Mouse (Mus musculus): ENCODE results near the gene Ssbp1.

Ssbp1 gene

DNA sequence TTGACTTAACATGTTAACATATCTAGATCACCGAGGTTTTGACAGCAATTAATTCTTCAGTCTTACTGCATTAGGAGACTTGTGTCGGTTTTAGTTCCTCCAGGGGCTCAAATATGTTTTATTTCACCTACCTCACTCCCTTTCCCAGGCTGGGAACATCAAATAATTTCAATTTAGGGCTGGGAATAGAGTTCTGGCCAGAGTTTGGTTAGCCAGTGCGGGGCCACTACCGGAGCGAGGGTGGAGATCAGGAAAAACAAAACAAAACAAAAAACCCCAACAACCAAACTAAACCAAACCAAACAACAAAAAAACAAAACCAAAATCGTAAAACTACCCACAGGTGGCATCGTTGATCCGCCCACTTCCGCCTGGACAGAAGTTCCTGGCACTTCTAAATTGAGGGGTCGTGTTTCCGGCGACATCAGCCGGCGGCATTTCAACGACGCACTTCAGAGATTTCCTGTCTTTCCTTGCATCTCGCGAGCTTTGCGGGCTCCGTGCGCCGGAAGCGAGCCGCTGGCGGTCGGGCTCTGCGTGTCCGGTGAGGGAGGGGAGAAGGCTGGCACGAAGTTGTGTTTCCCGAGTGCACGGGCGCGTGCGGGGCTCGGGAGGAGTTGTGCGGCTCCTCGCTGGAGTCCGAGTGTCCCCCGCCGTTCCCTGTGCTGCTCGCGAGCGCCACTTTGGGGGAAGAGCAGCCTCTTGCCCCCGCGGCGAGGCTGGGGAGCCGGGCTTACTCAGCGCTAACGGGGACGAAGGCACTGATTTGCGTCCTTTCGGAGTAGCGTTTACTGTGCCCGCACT, at the start of gene Ssbp1:
Gene Ssbp1 (plus strand): TSS at position 437 of the 804 bp plus-strand sequence.
- DNase-seq = peak; percentile 84

DNA sequence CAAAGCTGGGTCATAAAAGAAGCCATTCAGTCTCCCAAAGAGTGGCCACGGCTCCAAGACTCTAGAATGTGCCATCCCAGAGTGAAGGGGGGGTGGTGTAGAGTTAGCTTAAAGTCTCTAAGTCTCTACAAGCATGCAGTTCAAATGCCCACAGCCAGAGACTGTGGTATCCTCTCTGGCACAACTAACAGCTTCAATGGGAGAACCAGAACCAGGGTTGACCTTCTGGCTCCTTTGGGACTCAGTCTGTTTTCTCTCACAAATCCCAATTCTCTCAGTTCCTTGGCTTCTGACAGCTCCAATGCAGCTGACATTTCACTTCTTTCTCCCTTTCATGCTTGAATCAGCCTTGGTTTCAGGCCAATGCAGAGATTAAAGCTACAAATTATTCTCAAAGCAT, 48.1 kb upstream of the Ssbp1 start:
- DNase-seq = no peak

DNA sequence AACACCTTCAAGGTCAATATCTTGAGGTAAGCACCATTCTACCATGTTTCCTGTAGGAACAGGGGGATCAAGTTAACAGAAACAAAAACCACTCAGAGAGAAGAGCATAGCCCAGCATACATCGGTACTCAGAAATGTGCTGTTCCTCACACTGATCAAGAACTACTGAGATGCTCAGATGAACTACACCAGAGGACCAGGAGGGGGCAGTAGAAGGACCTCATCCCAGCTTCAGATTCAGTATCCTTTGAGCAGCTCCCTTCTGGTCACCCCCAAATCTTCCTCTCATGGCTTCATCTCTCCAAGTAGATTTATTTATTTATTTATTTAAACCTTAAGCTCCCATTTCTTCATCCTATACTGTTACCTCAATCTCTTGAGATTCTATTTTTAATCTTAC, 47.4 kb upstream of the Ssbp1 start:
- no peak for DNase-seq

- no peak for DNase-seq
Measured at GRCm38 (mm10) chr6:40427441-40427840, 43.7 kb upstream of the Ssbp1 start.

DNA sequence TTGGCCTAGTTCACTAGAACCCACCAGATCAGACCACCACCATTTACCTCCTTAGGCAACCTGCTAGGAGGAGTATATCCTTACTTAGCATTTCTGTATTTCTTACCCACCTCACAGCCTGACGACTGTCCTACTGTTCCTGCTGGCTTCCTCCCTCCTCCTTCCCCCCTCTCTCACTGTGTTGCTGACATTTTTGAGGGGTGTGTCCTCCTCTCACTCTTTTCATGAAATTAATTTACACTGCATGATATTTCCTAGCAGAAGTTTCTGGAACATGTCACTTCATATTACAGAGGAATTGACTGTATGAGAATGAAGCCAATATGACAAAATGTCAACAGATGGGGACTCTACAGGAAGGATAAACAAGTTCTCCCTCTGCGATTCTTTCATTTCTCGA, 42.5 kb upstream of the Ssbp1 start:
- DNase-seq = no peak

GRCm38 (mm10) chr6:40429521-40429931, 41.6 kb upstream of the Ssbp1 start:
- no peak for DNase-seq

DNA sequence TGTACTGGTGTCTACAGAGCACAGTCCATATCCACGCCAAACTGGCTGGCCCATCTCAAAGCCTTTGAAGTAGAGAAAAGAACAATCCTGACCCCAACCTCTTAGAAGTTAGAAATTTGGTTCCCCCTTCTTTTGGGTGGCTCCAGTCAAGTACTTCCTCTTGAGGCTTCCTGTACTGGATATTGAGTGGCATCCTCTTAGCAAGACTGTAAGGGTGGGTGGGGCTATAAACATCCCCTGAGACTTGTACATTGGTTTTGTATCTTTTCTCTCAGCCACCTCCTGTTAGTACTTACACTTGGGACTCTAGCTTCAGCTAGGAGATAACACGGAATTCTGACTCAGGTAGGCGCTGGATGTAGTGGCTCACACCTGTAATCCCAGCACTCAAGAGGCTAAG, 40.9 kb upstream of the Ssbp1 start:
- no peak for DNase-seq

DNA sequence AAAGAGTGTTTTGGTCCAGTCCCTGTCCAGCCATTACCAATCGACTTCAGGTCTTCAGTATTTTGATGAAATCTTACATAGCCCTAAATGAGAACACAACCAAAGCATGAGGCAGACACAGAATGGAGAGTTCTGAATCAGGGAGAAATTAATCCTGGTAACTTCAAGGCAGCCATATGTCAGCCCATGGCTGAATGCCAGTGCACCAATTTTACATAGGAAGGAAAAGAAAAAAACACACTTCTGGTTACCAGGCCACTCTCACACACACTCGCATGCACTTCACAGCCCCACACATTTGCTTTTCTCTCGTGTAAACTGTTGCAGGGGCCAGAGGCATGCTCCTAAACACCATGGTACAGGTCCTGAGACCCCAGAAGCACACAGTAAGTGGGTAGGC, 40.3 kb upstream of the Ssbp1 start:
- DNase-seq = no peak

- no peak for DNase-seq
Measured at GRCm38 (mm10) chr6:40431356-40431755, 39.8 kb upstream of the Ssbp1 start.

DNA sequence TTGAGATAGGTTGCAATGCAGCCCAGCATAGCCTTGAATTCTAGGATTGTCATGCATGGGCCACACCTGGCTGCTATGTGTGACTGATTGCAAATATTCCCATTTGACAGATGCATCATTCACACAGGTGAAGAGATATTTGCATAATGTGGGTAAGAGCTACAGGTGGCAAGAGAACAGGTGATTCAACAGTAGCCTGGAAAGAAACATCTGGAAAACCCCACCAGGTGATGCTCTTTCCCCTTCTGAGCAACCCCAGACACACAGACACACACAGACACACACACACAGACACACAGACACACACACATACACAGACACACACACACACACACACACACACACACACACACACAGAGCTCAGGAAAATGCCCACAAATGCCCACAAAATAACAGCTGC, 39.3 kb upstream of the Ssbp1 start:
- DNase-seq = no peak

DNA sequence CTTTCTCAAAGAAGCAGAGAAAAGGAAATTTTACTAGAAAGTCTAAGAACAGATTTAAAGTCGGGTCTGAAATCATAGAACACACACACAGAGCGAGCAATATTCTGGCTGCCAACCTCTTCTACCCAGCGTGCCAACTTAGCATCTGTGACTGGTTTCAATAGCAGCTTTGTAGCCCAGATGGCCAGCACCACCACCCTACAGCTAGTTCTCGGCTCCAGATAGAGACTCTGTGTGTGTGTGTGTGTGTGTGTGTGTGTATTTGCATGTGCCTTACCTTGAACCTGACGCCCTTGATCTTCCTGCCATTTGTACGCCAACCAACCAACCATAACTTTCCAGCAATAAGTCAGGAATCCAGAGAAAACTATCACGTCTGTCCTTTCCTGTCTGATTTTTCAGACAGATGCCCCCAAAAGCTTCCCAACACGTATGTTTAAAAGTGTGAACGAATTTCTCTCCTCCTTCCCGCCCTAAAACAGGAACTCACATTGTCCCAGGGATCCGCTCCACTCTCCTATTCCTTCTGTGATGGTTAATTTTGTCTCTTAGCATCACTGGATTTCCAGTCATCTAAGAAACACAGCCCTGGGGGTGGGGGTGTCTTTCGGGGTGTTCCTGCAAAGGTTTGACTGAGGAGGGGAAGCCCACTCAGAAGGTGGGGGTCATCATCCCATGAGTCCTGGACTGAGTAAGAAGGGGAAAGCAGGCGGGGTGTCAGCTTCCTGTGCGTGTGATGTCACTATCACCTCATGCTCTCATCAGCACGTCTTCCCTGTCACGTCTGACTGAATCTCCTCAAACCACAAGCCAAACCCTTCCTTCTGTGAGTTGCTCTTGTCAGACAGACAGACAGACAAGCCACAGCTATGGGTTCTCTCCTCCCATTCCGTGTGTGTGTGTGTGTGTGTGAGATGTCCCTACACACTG, 38.5 kb upstream of the Ssbp1 start:
- DNase-seq = peak; percentile 56

GRCm38 (mm10) chr6:40434697-40435096, 36.5 kb upstream of the Ssbp1 start:
- no peak for DNase-seq

DNA sequence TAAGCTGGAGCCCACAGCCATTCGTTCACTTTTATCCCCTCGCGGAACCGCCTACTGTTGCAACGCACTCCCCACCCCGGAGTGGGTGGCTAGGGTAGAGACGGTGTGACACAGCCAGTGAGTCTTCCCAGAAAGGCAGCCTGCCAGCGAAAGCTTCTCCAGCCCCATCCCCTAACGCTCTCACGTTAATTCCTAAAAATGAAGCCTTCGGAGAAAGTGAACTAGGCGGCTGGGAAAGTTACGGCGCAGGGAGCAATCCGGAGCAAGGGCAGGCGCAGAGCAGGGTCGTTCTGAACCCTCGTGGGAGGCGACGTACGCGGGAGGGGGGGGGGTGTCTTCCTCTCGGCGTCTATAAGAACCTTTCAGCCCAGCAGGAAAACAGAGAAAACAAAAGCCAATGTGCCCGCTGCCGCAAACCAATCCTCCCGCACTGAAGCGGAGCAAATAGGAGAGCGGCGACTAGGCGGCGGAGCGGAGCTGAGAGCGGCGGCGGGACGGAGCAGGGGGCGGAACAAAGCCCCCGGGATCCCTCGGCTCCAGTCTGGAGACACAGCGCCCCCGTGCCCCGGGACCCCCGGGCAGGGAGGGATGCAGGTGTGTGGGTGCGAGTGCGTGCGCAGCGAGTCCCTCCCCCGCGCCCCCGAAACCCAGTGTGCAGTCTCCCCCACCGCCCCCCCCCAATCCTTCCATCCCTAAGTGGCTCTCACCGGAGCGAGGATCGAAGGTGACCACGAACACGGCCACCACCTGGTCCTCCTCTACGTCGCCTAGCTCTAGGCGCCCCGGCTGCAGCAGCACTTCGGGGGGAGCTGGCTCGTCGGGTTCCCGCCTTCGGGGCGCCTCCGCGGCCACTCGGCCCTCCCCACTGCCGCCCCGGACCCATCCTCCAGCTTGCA, 35.8 kb upstream of the Ssbp1 start:
- DNase-seq = peak; percentile 71

DNA sequence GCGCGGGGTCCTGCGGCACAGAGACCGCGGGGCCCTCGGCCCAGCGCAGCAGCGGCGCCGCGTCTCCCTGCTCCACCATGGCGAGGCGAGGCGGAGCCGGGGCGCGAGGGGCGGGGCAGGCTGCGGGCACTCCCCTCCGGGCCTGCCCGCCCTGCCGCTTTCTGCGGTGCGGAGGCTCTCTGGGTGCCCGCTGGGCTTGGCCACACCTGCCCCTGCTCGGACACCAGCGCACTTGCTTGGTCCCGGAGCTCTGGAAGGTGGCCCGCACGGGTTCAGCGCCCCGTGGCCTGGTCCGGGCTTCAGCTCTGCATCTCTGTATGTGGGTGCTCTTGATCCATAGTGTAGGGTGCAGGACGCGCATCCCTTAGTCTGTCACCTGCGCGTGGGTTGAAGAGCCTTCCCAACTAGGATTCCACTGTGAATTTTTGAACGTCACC, 35.1 kb upstream of the Ssbp1 start, which contains the start of gene E330009J07Rik:
Gene E330009J07Rik (minus strand): TSS at position 89 of the 437 bp plus-strand sequence.
- peak; percentile 75 for DNase-seq

DNA sequence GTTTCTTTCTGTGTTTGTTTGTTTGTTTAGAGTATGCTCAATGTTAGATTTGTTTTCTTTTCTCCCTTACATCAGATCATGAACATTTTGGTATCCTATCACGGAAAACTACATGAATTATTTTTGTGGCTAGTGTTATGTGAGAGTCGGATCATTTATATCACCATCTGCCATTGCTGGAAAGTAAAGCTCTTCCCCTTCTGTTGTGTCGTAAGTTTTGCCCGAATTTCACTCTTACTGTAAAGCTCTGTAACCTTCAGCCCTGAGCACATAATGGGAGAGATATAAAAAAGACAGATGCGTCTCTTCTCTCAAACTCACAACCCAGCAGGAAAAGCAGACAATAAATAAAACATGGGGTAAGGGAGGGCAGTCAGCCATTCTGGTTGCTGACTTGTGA, 32.2 kb upstream of the Ssbp1 start, which contains the start of gene Wee2:
Gene Wee2 (plus strand): TSS at position 153 of the 400 bp plus-strand sequence.
- no peak for DNase-seq

DNA sequence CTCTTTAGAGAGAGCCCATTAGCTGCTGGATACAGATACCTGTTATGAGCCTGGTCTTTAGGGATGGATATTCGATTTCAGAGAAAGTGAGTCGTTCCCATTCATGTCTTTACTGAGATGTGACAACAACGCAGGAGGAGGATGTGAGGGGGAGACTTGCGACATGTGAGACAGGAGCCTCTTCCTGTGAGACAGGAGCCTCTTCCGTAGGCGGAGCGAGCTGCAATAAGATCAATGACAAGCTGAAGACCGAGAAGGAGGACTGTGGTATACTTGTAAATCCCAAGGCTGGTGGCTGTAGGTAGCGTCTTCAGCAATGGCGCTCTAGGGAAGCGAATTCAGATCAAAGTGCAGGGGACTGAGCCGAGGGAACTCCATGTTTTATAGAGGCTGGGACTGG, 31.4 kb upstream of the Ssbp1 start:
- DNase-seq = no peak

GRCm38 (mm10) chr6:40441276-40441675, 29.9 kb upstream of the Ssbp1 start:
- DNase-seq = no peak

- DNase-seq = no peak
Measured at GRCm38 (mm10) chr6:40441755-40442154, 29.4 kb upstream of the Ssbp1 start.

- no peak for DNase-seq
Measured at GRCm38 (mm10) chr6:40443281-40443928, 27.7 kb upstream of the Ssbp1 start.

- no peak for DNase-seq
Measured at GRCm38 (mm10) chr6:40448626-40449025, 22.5 kb upstream of the Ssbp1 start.

DNA sequence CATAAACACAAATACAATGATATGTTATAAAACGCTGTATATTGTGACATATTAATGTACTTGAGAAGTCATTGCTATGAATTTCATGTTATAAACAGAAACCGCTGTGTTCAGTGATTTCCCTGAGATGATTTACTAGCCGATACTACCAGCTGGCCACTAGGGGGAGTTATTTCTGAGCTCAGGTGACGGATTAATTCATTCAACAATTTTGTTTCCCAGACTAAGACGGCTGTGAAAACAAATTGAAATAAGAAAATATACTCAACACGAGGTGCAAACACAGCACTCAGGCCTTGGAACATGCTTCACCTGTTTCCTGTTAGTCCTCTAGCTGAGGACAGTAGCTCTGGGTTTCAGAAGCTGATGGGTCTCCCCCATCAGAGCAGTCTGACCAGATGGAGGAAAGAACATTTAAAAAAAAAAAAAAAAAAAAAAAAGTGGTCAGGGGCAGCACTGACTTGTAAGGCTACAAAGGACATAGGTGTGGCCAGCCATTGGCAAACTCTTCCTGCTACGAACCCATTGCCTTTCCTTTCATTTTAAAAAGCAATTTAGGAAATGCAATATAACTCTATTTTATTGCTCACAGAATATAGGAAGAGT, 16.6 kb upstream of the Ssbp1 start:
- DNase-seq = no peak

GRCm38 (mm10) chr6:40465710-40466109, 5.4 kb upstream of the Ssbp1 start:
- no peak for DNase-seq
